Mouse (Mus musculus) spleen, adult 12 weeks (tissue): ENCODE results near the gene Vmn1r157.
"Not testable (repeated sequence)": the region's sequence is repeated elsewhere in the genome, so short reads cannot be mapped to it uniquely, and the experiment has no call there.

Source experiments
- DNase-seq: peaks from one replicate; pipeline ENCODE4 v3.0.0; 2022; ENCODE audit warnings: low spot score

Vmn1r157 gene

GRCm38 (mm10) chr7:22761397-22761796 is at the start of gene Vmn1r157:
Vmn1r157 (plus strand) TSS chr7:22761697.
- not testable (repeated sequence) for DNase-seq

GRCm38 (mm10) chr7:22719610-22720009 is 41.9 kb upstream of the Vmn1r157 start, which contains the start of gene Gm4567:
Gm4567 (minus strand) TSS chr7:22719710.
- not testable (repeated sequence) for DNase-seq

- not testable (repeated sequence) for DNase-seq
These were observed 14.5 kb downstream of the Vmn1r157 start for GRCm38 (mm10) chr7:22775981-22776380.

- not testable (repeated sequence) for DNase-seq
These were observed 29.2 kb downstream of the Vmn1r157 start, which contains the start of gene Vmn1r158 for GRCm38 (mm10) chr7:22790682-22791081. Vmn1r158 (minus strand) TSS chr7:22790782.
